Mouse (Mus musculus) erythroblast, embryonic 14.5 days (primary cell): Measurements from ENCODE around the gene Nmur1.

Source experiments
- GATA1 ChIP-seq: IDR thresholded peaks from 2 replicates; pipeline ENCODE4 v1.6.1; 2012; ENCODE audit warnings: low read length, inconsistent platforms, mixed read lengths
- TAL1 ChIP-seq: IDR thresholded peaks from 3 replicates; pipeline ENCODE4 v1.6.1; 2012; ENCODE audit warnings: low read length, inconsistent platforms, mixed read lengths

- no peak for TF ChIP-seq GATA1
- no peak for TF ChIP-seq TAL1
These were observed 81.0 kb downstream of the Nmur1 start for GRCm38 (mm10) chr1:86345069-86345468.
